Mouse (Mus musculus) E14TG2a.4 (cell line): Measurements from ENCODE around the gene Fcrla.

Source experiments
- H3K27me3 ChIP-seq: 2 replicates; pipeline ENCODE4 v1.6.1; 2014; ENCODE audit warnings: low read length, control low read depth; ENCODE audit not compliant: insufficient read depth
- H3K36me3 ChIP-seq: 2 replicates; pipeline ENCODE4 v1.6.1; 2014; ENCODE audit warnings: low read length, control low read depth; ENCODE audit not compliant: insufficient read depth
- H3K4me1 ChIP-seq: replicated peaks from 2 replicates; pipeline ENCODE4 v1.6.1; 2014; ENCODE audit warnings: low read depth, low read length, control low read depth
- H3K4me3 ChIP-seq: replicated peaks from 2 replicates; pipeline ENCODE4 v1.5.1; 2014; ENCODE audit warnings: mild to moderate bottlenecking, low read length
- H3K9me3 ChIP-seq: 2 replicates; pipeline ENCODE4 v1.6.1; 2014; ENCODE audit warnings: low read length, control low read depth
- CTCF ChIP-seq: conservative IDR thresholded peaks from 2 replicates; pipeline ENCODE4 v1.5.1; 2014; ENCODE audit warnings: low read length
- NANOG ChIP-seq: IDR thresholded peaks from 2 replicates; pipeline ENCODE4 v1.6.1; 2014; ENCODE audit warnings: borderline replicate concordance, low read length, mixed read lengths
- POU5F1 ChIP-seq: IDR thresholded peaks from 2 replicates; pipeline ENCODE4 v1.6.1; 2014; ENCODE audit warnings: low read length, borderline replicate concordance

Fcrla gene

GRCm38 (mm10) chr1:170934383-170934782, 7.0 kb upstream of the Fcrla start:
- TF ChIP-seq NANOG: no peak
- no peak for TF ChIP-seq POU5F1
- TF ChIP-seq CTCF: no peak
- no peaks in the 10 kb centered on the region for H3K9me3 ChIP-seq
- H3K4me1 ChIP-seq: peaks cover 6% of the 10 kb centered on the region
- no peaks in the 10 kb centered on the region for H3K27me3 ChIP-seq
- H3K4me3 ChIP-seq: no peak overlapping the region
- H3K36me3 ChIP-seq: no peaks in the 10 kb centered on the region

GRCm38 (mm10) chr1:170933940-170934339, 6.6 kb upstream of the Fcrla start:
- H3K9me3 ChIP-seq: no peaks in the 10 kb centered on the region
- H3K4me1 ChIP-seq: peaks cover 6% of the 10 kb centered on the region
- H3K27me3 ChIP-seq: no peaks in the 10 kb centered on the region
- H3K36me3 ChIP-seq: no peaks in the 10 kb centered on the region
- no peak overlapping the region for H3K4me3 ChIP-seq
- TF ChIP-seq NANOG: no peak
- no peak for TF ChIP-seq POU5F1
- no peak for TF ChIP-seq CTCF

GRCm38 (mm10) chr1:170933386-170933920, 6.1 kb upstream of the Fcrla start:
- Histone ChIP-seq H3K36me3 (no peaks in the 10 kb centered on the region), H3K27me3 (no peaks in the 10 kb centered on the region), H3K9me3 (no peaks in the 10 kb centered on the region), H3K4me3 (no peak overlapping the region), H3K4me1 (peaks cover 6% of the 10 kb centered on the region)
- TF ChIP-seq POU5F1 (no peak), NANOG (no peak), CTCF (no peak)

DNA sequence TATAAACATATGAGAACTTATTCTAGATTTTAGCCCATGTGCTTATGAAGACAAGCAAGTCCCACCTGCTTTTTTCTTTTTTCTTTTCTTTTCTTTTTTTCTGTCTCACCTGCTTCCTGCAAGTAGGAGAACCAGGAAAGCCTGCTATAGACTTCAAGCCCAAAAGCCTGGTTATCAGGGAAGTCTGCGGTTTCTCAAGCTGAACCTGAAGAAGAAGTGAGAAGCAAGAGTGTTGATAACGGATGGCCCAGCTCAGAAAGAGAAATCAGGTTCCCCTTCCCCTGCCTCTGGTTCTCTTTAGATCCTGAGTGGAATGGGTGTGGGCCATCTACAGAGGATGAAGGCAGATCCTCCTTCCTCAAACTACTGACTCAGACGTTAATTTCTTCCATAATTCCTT, 4.7 kb upstream of the Fcrla start:
- TF ChIP-seq NANOG: no peak
- no peak for TF ChIP-seq CTCF
- TF ChIP-seq POU5F1: no peak
- peaks cover 6% of the 10 kb centered on the region for H3K4me1 ChIP-seq
- no peak overlapping the region for H3K4me3 ChIP-seq
- H3K9me3 ChIP-seq: no peaks in the 10 kb centered on the region
- no peaks in the 10 kb centered on the region for H3K27me3 ChIP-seq
- no peaks in the 10 kb centered on the region for H3K36me3 ChIP-seq

DNA sequence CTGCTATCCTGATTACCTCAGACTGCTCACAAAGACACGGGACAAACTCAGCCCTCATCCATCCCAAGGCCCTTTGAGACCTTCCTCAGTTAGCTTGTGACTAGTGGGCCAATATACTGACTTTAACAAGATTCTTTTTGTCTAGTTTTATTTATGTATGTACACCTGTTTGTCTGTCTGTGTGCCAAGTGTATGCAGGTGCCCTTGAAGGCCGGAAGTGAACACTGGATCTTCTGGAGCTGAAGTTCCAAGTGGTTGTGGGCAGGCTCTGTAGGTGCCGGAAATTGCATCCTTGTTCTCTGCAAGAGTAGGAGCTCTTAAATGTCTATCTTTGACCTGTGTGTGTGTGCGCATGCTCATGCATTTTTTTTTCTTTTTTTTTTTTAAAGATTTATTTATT, 1.9 kb upstream of the Fcrla start:
- TF ChIP-seq CTCF (no peak), POU5F1 (no peak), NANOG (no peak)
- H3K4me1 ChIP-seq: peaks cover 6% of the 10 kb centered on the region
- no peak overlapping the region for H3K4me3 ChIP-seq
- no peaks in the 10 kb centered on the region for H3K36me3 ChIP-seq
- no peaks in the 10 kb centered on the region for H3K27me3 ChIP-seq
- H3K9me3 ChIP-seq: no peaks in the 10 kb centered on the region

- Histone ChIP-seq H3K4me1 (peaks cover 4% of the 10 kb centered on the region; the same call in 1 of the 2 replicates), H3K27me3 (no peaks in the 10 kb centered on the region), H3K36me3 (no peaks in the 10 kb centered on the region), H3K9me3 (no peaks in the 10 kb centered on the region), H3K4me3 (no peak overlapping the region)
- TF ChIP-seq NANOG (no peak), CTCF (no peak), POU5F1 (no peak)
Observed at GRCm38 (mm10) chr1:170928467-170928866, 1.1 kb upstream of the Fcrla start.

DNA sequence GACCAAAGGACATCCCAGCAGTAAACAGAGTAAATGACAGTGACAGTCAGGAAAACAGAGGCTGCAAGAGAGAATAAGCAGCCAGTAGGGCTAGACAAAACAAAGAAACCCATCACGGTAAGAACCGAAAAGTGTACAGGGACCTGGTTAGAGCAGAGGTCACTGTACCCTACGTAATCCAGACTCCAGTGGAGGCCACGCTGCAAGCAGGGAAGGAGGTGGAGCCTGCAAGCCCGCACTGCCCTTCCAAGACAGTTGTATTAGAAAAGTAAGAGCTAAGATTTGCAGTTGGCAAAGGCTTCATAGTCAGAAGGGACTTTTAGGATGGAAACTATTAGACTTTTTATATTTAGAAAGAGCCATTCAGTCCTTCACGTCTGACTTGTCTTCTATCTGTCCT, 442 bp downstream of the Fcrla start:
- H3K4me3 ChIP-seq: no peak overlapping the region
- no peaks in the 10 kb centered on the region for H3K36me3 ChIP-seq
- peaks cover 4% of the 10 kb centered on the region; the same call in 1 of the 2 replicates for H3K27me3 ChIP-seq
- H3K9me3 ChIP-seq: no peaks in the 10 kb centered on the region
- no peaks in the 10 kb centered on the region for H3K4me1 ChIP-seq
- TF ChIP-seq POU5F1: no peak
- no peak for TF ChIP-seq NANOG
- no peak for TF ChIP-seq CTCF

- peaks cover 3% of the 10 kb centered on the region; the same call in 1 of the 2 replicates for H3K9me3 ChIP-seq
- TF ChIP-seq POU5F1: no peak
- TF ChIP-seq CTCF: no peak
- no peak for TF ChIP-seq NANOG
- H3K27me3 ChIP-seq: peaks cover 13% of the 10 kb centered on the region
- no peak overlapping the region for H3K4me3 ChIP-seq
- H3K36me3 ChIP-seq: no peaks in the 10 kb centered on the region
- no peaks in the 10 kb centered on the region for H3K4me1 ChIP-seq
Observed at GRCm38 (mm10) chr1:170924485-170924884, 2.9 kb downstream of the Fcrla start.

DNA sequence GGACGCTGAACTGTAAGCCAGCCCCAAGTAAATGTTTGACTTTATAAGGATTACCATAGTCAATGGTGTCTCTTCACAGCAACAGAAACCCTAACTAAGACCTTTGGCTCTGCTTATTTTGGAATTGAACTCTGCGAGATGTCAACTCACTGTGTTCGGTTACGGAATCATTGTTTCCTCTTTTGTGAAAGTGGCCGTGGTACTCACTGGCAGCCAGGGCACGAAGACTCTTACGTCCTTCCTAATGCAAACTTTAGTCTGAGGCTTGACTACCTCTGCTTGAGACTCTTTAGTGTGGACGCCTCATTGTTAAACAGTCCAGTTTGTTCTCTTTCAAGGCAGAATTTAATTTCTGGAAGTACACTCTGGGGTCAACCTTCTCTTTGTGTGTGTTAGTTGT, 8.1 kb downstream of the Fcrla start:
- TF ChIP-seq CTCF: no peak
- TF ChIP-seq POU5F1: no peak
- no peak for TF ChIP-seq NANOG
- H3K36me3 ChIP-seq: no peaks in the 10 kb centered on the region
- no peaks in the 10 kb centered on the region for H3K4me1 ChIP-seq
- H3K9me3 ChIP-seq: peaks cover 8% of the 10 kb centered on the region
- H3K4me3 ChIP-seq: no peak overlapping the region
- peaks cover 14% of the 10 kb centered on the region for H3K27me3 ChIP-seq
